Mouse (Mus musculus) layer of hippocampus, adult 11-12 months (tissue): Measurements from ENCODE around the gene Rxylt1.

Experiments used
- DNase-seq: peaks from one replicate; pipeline ENCODE4 v3.0.0; 2022; ENCODE audit warnings: low spot score

Gene Rxylt1

GRCm38 (mm10) chr10:122044926-122045325 is 52.2 kb downstream of the Rxylt1 start:
- DNase-seq = no peak

- DNase-seq = no peak
These were observed 56.8 kb downstream of the Rxylt1 start for GRCm38 (mm10) chr10:122040372-122040771.

GRCm38 (mm10) chr10:122039566-122039965 is 57.6 kb downstream of the Rxylt1 start:
- no peak for DNase-seq

GRCm38 (mm10) chr10:122038554-122038953 is 58.6 kb downstream of the Rxylt1 start:
- no peak for DNase-seq

DNA sequence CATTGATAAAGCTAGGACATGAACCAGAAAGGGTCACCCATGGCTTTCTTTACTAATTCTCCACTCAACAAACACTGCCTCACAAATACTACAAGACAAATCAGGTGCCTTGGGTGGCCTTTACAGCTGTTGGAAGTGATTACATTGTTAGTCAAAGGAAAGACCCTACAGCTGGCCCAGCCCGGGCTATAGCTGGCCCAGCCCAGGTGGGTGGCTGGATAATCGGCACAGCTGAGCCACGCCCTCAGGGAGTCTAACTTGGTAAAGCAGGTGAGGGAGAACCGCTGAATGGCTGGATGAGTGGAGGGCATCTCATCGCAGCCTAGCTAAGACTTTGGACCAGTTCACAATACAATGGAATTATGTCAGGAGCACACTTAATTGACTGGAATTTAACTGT is 63.9 kb downstream of the Rxylt1 start:
- no peak for DNase-seq

GRCm38 (mm10) chr10:122030420-122030819 is 66.8 kb downstream of the Rxylt1 start:
- no peak for DNase-seq

DNA sequence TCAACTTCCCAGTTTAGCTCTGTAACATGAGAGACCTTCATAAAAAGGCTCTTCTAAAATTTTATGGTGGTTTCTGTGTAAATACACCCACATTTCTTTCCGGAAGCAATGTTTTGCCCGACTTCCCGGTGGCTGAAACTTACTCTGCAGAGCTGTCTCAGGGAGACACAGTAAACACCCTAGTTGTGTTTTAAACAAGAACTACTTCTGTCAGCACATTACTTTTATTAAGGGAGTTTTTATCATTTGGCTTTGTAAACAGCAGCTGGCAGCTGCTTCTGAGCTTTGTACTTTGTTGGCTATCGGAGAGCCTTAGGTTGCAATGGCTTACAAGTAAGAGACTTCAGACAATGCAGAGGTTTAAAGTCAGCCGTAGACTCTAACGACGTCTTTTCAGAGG is 67.4 kb downstream of the Rxylt1 start:
- no peak for DNase-seq
